Mouse (Mus musculus) neural tube, embryonic 15.5 days (tissue): Measurements from ENCODE around the gene Qrich2. TPM values are rescaled to one million over a fixed set of nuclear protein-coding genes. Genes with fewer than 3 reads are reported as not detected.
"Not testable (repeated sequence)": the region's sequence is repeated elsewhere in the genome, so short reads cannot be mapped to it uniquely, and the experiment has no call there.

Experiments
- ATAC-seq: fragments of 200-750 bp; cut with Nextera tagmentation; 2 replicates; pipeline ENCODE4 v1.8.0; 2017; ENCODE audit warnings: mild to moderate bottlenecking, moderate TSS enrichment, moderate library complexity; ENCODE audit not compliant: low FRiP score
- H3K27ac ChIP-seq: fragments of 300-500 bp; sonication (generic); replicated peaks from 2 replicates; pipeline ENCODE4 v1.5.1; 2015; ENCODE audit warnings: mild to moderate bottlenecking, inconsistent platforms
- H3K27me3 ChIP-seq: fragments of 300-500 bp; sonication (generic); replicated peaks from 2 replicates; pipeline ENCODE4 v1.6.1; 2015; ENCODE audit warnings: inconsistent platforms
- H3K36me3 ChIP-seq: fragments of 300-500 bp; sonication (generic); 2 replicates; pipeline ENCODE4 v1.6.1; 2015; ENCODE audit warnings: inconsistent platforms
- H3K4me1 ChIP-seq: fragments of 300-500 bp; sonication (generic); 2 replicates; pipeline ENCODE4 v1.6.1; 2015; ENCODE audit warnings: inconsistent platforms
- H3K4me2 ChIP-seq: fragments of 300-500 bp; sonication (generic); 2 replicates; pipeline ENCODE4 v1.6.1; 2015; ENCODE audit warnings: inconsistent platforms, mild to moderate bottlenecking, moderate library complexity
- H3K4me3 ChIP-seq: fragments of 300-500 bp; sonication (generic); replicated peaks from 2 replicates; pipeline ENCODE4 v1.5.1; 2015; ENCODE audit warnings: mild to moderate bottlenecking, inconsistent platforms
- H3K9ac ChIP-seq: fragments of 300-500 bp; sonication (generic); replicated peaks from 2 replicates; pipeline ENCODE4 v1.6.1; 2015; ENCODE audit warnings: mild to moderate bottlenecking, inconsistent platforms
- H3K9me3 ChIP-seq: fragments of 300-500 bp; sonication (generic); replicated peaks from 2 replicates; pipeline ENCODE4 v1.6.1; 2016; ENCODE audit warnings: inconsistent platforms
- WGBS: fragments of 180-500 bp; shearing (Covaris S2); methylation state at CpG from one replicate; pipeline ENCODE4 v1.1.7; 2015; ENCODE audit warnings: mixed read lengths; 5-methylcytosine and 5-hydroxymethylcytosine counted together
- polyA plus RNA-seq: library from polyadenylated mRNA; unstranded; fragments of >200 nt; fragmentation: Nextera tagmentation; extraction: Ambion mirVana; gene quantifications from 2 replicates; pipeline ENCODE4 v1.2.1, GENCODE M21; 2015

Qrich2 gene
- polyA plus RNA-seq, 1 experiment from 2014 or later, result not detected

DNA sequence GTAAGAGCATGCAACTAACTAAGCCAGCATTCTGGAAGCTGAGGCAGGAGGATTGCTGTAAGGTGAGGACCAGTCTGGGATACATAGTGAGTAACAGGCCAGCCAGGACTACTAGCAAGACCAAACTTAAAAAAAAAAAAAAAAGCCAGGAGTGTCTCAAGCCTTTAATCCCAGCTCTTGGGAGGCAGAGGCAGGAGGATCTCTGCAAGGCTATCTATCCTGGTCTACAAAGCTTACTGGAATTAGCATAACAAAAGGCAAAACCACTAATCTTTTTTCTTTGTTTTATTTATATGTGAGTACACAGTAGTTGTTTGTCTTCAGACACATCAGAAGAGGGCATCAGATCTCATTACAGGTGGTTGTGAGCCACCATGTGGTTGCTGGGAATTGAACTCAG, 22.2 kb upstream of the Qrich2 start:
- no peak overlapping the region for H3K9ac ChIP-seq
- no peak overlapping the region for H3K4me2 ChIP-seq
- no peak overlapping the region for H3K27ac ChIP-seq
- H3K4me3 ChIP-seq, result no peak overlapping the region
- no peak for ATAC-seq
- H3K4me1 ChIP-seq, result peaks cover 23% of the 10 kb centered on the region
- no peaks in the 10 kb centered on the region for H3K9me3 ChIP-seq
- no peaks in the 10 kb centered on the region for H3K27me3 ChIP-seq
- peaks cover 39% of the 10 kb centered on the region for H3K36me3 ChIP-seq

DNA sequence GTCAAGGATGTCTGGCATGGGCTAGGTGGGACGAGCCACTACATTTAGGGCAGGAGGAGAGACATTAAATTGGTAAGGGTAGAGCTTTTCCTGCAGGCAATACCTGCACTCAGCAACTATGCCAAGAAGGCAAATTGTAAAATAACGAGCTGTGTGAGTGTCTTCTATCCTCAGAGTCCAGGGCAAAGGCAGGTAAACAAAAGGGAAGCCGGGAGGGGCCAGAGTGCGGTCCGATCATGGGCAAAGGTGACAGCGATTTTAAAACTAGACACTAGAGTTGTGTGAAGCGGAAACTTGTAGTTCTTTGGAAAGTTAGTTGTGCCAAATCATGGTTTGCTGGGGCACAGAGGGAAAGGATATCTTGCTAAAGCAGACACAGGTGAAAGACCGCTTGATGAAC, 18.2 kb upstream of the Qrich2 start:
- Histone ChIP-seq H3K4me3 (no peak overlapping the region), H3K9ac (no peak overlapping the region), H3K27me3 (no peaks in the 10 kb centered on the region), H3K9me3 (no peaks in the 10 kb centered on the region), H3K27ac (no peak overlapping the region), H3K4me1 (peaks cover 16% of the 10 kb centered on the region), H3K4me2 (no peak overlapping the region), H3K36me3 (peaks cover 76% of the 10 kb centered on the region)
- 94% methylated on average over 8 of the region's 8 CpGs for WGBS
- no peak for ATAC-seq

DNA sequence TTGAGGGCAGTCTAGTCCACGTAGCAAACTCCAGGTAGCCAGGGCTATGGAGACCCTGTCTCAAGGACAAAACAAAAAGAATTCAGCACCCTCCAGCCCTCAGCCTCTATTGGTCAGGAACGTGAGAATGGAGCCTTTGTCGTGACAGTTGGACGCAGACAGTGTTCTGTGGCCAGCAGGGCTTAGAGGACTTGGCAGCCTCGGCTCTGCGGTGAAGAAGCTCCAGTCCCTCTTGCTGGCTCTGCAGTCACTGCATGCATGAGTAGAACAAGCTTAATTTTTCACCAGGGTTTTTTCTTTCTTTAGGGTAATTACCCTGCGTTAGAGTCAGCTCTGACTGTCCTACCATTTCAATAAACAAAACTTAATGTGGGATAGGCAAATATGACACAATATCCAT, 15.7 kb upstream of the Qrich2 start:
- H3K4me1 ChIP-seq, result no peaks in the 10 kb centered on the region
- H3K4me2 ChIP-seq, result no peak overlapping the region
- H3K9me3 ChIP-seq, result no peaks in the 10 kb centered on the region
- no peak overlapping the region for H3K4me3 ChIP-seq
- WGBS, result 86% methylated on average over 7 of the region's 7 CpGs
- H3K9ac ChIP-seq, result no peak overlapping the region
- H3K27ac ChIP-seq, result no peak overlapping the region
- ATAC-seq, result no peak
- no peaks in the 10 kb centered on the region for H3K27me3 ChIP-seq
- H3K36me3 ChIP-seq, result peaks cover 93% of the 10 kb centered on the region

DNA sequence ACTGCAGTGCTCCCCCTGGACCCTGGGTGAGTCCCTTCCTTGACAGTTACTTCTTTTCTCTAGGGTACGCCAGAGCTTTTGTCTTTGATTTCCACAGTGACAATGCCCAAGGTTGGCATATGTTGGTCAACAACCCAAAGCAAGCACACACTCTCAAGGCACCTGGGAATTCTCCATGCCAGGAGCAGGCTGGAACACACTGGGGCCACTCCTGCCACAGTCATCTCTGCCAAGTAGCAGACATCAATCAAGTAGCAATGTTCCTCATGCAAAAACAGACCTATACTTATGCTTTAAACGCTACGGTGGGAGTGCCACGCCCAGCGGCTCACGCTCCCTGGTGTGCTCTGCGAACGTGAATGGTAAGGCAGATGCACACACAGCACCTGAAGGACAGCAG, 14.9 kb upstream of the Qrich2 start:
- no peaks in the 10 kb centered on the region for H3K4me1 ChIP-seq
- no peak overlapping the region for H3K4me3 ChIP-seq
- WGBS, result 92% methylated on average over 8 of the region's 8 CpGs
- H3K9ac ChIP-seq, result no peak overlapping the region
- H3K27ac ChIP-seq, result no peak overlapping the region
- H3K27me3 ChIP-seq, result no peaks in the 10 kb centered on the region
- peaks cover 95% of the 10 kb centered on the region for H3K36me3 ChIP-seq
- ATAC-seq, result no peak
- no peaks in the 10 kb centered on the region for H3K9me3 ChIP-seq
- H3K4me2 ChIP-seq, result no peak overlapping the region

DNA sequence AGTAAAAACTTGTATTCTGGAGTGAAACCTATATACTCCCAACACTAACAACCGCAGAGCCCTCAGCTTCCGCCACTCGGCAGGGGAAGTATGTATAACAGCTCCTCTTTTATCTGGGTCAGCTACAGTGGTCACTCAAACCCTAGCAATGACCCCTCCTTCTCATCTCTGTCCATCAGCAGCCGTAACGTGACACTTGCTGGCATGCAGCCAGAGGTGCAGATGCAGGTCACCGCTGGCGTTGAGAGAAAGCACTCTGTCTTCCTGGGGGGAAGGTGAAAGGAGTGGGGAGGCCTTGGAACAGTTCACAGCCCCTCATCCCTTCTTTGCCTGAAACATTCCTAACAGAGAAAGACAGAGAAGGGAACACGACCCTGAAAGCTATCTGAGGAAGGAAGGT, 13.8 kb upstream of the Qrich2 start:
- Histone ChIP-seq H3K4me2 (no peak overlapping the region), H3K9ac (no peak overlapping the region), H3K9me3 (no peaks in the 10 kb centered on the region), H3K4me3 (no peak overlapping the region), H3K36me3 (peaks cover 95% of the 10 kb centered on the region), H3K27me3 (no peaks in the 10 kb centered on the region), H3K4me1 (no peaks in the 10 kb centered on the region), H3K27ac (no peak overlapping the region)
- 70% methylated on average over 8 of the region's 8 CpGs for WGBS
- no peak for ATAC-seq

DNA sequence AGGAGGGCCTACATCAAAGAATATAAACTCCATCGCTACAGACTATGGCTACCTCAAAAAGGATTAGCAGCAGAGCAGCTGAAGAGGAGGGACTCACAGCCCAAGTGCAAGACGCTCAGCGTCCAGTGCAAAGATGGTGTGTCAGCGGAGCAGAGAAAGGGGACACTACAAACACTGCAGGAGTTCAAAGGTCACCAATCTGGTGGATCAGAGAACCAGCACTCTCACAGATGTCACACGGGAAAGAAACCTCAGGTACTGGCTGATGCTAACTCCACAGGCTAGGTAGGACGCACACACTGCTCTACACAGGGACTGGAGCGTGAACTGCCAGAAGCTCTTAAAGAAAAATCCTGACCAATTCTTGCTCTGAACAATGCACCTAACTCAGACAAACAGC, 12.9 kb upstream of the Qrich2 start:
- WGBS, result 91% methylated on average over 7 of the region's 7 CpGs
- peaks cover 95% of the 10 kb centered on the region for H3K36me3 ChIP-seq
- no peak overlapping the region for H3K4me2 ChIP-seq
- no peaks in the 10 kb centered on the region for H3K4me1 ChIP-seq
- ATAC-seq, result no peak
- H3K4me3 ChIP-seq, result no peak overlapping the region
- no peaks in the 10 kb centered on the region for H3K27me3 ChIP-seq
- H3K27ac ChIP-seq, result no peak overlapping the region
- no peak overlapping the region for H3K9ac ChIP-seq
- no peaks in the 10 kb centered on the region for H3K9me3 ChIP-seq

DNA sequence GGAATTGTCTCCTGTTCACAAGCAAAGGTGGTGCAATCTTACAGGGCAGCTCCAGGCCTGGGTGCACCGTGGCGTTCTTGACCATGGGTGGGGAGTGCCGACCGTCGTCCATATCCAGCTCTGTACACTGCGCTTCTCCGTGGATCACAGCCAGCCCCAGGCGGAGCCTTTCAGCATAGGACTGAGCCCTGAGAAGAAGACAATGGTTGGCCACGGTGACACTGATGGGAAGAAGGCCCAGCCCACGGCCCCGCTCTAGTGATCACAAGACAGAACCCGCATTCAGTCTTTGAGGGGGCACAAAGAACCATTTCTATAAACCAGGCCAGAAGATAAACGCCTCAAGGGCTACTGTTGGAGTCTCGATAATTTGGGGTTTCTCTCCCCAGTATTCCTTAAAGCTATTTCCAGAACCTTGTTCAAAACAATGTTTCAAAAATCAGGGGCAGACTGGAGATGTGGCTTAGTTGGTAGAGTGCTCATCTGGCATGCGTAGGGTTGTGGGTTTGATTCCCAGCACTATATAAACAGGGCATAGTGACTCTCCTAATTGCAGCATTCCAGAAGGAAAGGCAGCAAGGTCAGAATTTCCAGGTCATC, 11.2 kb upstream of the Qrich2 start:
- Histone ChIP-seq H3K4me2 (no peak overlapping the region), H3K9ac (no peak overlapping the region), H3K36me3 (peaks cover 96% of the 10 kb centered on the region), H3K9me3 (no peaks in the 10 kb centered on the region), H3K4me1 (no peaks in the 10 kb centered on the region), H3K4me3 (no peak overlapping the region), H3K27me3 (no peaks in the 10 kb centered on the region), H3K27ac (no peak overlapping the region)
- WGBS, result 85% methylated on average over 15 of the region's 15 CpGs
- no peak for ATAC-seq

DNA sequence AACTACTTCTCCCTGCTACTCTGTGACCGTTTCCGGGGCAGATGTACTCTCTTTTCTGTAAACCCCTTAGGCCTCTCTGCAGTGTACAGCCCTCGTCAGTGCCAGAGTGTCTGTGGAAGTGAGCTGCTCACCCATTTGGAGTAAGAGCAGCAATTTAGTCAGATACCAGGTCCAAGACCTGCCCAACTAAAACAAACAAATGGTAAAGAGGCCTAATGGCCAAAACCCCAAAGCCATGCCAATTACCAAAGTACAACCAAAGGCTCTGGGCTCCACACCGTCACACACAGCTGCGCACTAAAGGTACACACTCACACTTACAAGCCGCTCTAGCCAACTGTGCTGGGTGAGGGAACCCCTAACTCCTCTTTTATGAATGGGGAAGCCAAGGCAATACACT, 10.7 kb upstream of the Qrich2 start:
- Histone ChIP-seq H3K36me3 (peaks cover 96% of the 10 kb centered on the region), H3K27ac (no peak overlapping the region), H3K27me3 (no peaks in the 10 kb centered on the region), H3K9me3 (no peaks in the 10 kb centered on the region), H3K4me3 (no peak overlapping the region), H3K4me1 (no peaks in the 10 kb centered on the region), H3K4me2 (no peak overlapping the region), H3K9ac (no peak overlapping the region)
- WGBS, result 87% methylated on average over 6 of the region's 6 CpGs
- ATAC-seq, result no peak

DNA sequence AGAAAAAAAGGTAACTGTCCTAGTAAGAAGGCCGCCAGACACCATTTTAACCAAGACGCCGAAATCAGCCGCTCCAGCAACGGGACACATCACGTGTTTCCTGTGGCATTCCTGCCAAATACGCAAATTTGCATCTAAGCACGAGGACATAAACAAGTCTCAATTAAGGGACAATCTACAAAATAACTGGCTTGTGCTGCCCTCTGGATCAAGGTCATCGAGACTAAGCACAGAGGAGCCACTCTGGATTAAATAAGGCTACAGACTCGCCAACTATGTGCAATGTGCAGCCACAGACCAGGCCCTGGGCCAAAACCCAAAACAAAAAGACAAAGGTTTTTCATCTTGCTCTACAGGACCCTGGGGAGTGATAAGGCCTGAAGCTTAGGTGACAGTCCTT, 10.0 kb upstream of the Qrich2 start:
- Histone ChIP-seq H3K4me1 (no peaks in the 10 kb centered on the region), H3K9ac (no peak overlapping the region), H3K4me3 (no peak overlapping the region), H3K27ac (no peak overlapping the region), H3K4me2 (no peak overlapping the region), H3K27me3 (no peaks in the 10 kb centered on the region), H3K9me3 (no peaks in the 10 kb centered on the region), H3K36me3 (peaks cover 96% of the 10 kb centered on the region)
- ATAC-seq, result no peak
- WGBS, result 73% methylated on average over 10 of the region's 10 CpGs

DNA sequence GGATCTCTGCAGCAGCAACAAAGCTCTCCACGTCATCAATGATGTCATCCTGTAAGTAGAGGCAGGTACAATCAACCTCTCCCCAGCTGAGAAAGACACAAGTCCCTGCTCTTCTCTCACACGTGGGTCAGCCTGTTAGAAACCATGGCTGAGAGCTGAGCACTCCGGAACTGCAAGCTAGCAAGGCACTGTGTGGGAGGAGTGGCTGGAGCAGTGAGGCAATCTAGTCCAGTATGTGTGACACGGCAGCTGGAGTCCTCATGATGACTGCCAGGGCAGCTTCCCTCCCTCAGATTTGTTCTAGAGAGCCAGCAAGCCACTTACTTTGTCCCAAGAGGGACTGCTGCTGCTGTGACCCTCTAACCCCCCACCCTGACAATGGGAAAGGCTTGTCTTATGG, 6.2 kb upstream of the Qrich2 start:
- Histone ChIP-seq H3K27ac (no peak overlapping the region), H3K9ac (no peak overlapping the region), H3K4me1 (0 out of 2 replicates have a peak, but pooled peaks cover 4% of the 10 kb centered on the region), H3K27me3 (no peaks in the 10 kb centered on the region), H3K4me2 (no peak overlapping the region), H3K4me3 (no peak overlapping the region), H3K9me3 (no peaks in the 10 kb centered on the region), H3K36me3 (peaks cover 71% of the 10 kb centered on the region)
- no peak for ATAC-seq
- WGBS, result 83% methylated on average over 4 of the region's 4 CpGs

DNA sequence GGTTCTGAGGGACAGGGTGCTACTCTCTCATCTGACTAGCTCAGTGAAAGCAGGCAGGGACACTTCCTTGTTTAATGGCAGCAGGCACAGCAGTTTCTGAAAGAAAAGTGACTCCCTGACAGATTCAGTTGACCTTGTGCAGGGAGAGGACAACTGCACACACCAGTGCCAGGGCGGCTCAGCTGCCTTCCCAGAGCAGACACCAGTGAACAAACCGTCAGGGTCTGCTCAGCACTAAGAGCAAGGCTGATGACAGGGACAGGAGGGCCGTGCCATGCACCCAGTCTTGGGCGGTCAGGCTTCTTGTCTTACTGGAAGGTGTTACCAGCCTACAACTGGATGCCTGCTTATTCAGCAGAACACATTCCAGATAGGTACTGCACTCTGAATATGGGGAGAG, 4.9 kb upstream of the Qrich2 start:
- no peaks in the 10 kb centered on the region for H3K9me3 ChIP-seq
- no peak overlapping the region for H3K9ac ChIP-seq
- 92% methylated on average over 4 of the region's 4 CpGs for WGBS
- no peaks in the 10 kb centered on the region for H3K27me3 ChIP-seq
- peaks cover 57% of the 10 kb centered on the region for H3K36me3 ChIP-seq
- no peak overlapping the region for H3K4me2 ChIP-seq
- 0 out of 2 replicates have a peak, but pooled peaks cover 4% of the 10 kb centered on the region for H3K4me1 ChIP-seq
- H3K4me3 ChIP-seq, result no peak overlapping the region
- H3K27ac ChIP-seq, result no peak overlapping the region
- ATAC-seq, result no peak

DNA sequence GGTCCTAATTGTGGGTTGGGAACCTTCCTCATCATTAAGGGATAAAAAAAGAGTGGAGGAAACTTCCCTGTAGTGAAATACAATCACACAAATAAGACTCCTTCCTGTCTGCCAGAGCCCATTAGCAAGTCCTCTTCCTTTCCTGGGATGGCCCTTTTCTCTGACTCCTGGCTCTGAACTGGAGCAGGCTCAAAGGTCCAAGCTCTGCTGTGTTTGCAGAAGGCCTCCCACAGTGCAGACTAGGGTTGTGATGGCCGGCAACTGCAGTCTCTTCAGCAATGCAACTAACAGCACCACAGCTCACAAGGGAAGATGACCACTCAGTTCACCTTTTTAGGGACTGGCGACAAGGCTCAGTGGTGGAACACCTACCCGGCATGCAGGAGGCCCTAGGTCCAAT, 4.2 kb upstream of the Qrich2 start:
- peaks cover 51% of the 10 kb centered on the region for H3K36me3 ChIP-seq
- ATAC-seq, result no peak
- H3K9me3 ChIP-seq, result no peaks in the 10 kb centered on the region
- WGBS, result 78% methylated on average over 3 of the region's 3 CpGs
- H3K4me2 ChIP-seq, result no peak overlapping the region
- H3K27me3 ChIP-seq, result no peaks in the 10 kb centered on the region
- H3K4me3 ChIP-seq, result no peak overlapping the region
- H3K27ac ChIP-seq, result no peak overlapping the region
- no peak overlapping the region for H3K9ac ChIP-seq
- H3K4me1 ChIP-seq, result 0 out of 2 replicates have a peak, but pooled peaks cover 4% of the 10 kb centered on the region

DNA sequence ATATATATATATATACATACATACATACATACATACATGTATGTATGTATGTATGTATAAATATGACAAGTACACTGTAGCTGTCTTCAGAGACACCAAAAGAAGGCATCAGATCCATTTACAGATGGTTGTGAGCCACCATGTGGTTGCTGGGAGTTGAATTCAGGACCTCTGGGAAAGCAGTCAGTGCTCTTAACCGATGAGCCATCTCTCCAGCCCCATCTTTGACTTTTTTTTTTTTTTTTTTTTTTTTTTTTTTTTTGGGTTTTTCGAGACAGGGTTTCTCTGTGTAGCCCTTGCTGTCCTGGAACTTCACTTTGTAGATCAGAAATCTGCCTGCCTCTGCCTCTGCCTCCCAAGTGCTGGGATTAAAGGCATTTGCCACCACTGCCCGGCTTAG, 2.3 kb upstream of the Qrich2 start:
- not testable (repeated sequence) for H3K9me3 ChIP-seq, ATAC-seq, H3K27me3 ChIP-seq, H3K4me1 ChIP-seq, H3K9ac ChIP-seq, H3K27ac ChIP-seq, H3K4me2 ChIP-seq, H3K4me3 ChIP-seq
- H3K36me3 ChIP-seq, result peaks cover 36% of the 10 kb centered on the region
- WGBS, result 80% methylated on average over 3 of the region's 3 CpGs
